Mouse (Mus musculus) liver, adult 2 months (tissue): ENCODE measurements around the gene Meis1. TPM values are rescaled to one million over a fixed set of nuclear protein-coding genes. Genes with fewer than 3 reads are reported as not detected.

ENCODE experiments used
- DNase-seq: peaks from one replicate; pipeline ENCODE4 v3.0.0-alpha.2; 2011; ENCODE audit warnings: low read depth, low spot score; ENCODE audit errors: extremely low read depth
- H3K27ac ChIP-seq: fragments of 200-500 bp; replicated peaks from 2 replicates; pipeline ENCODE4 v1.5.1; 2012; ENCODE audit warnings: low read depth, mild to moderate bottlenecking, control low read depth, inconsistent platforms, low read length; ENCODE audit not compliant: insufficient read depth
- H3K27me3 ChIP-seq: fragments of 200-500 bp; 2 replicates; pipeline ENCODE4 v1.6.1; 2012; ENCODE audit warnings: mild to moderate bottlenecking, moderate library complexity, low read length, inconsistent platforms; ENCODE audit not compliant: control insufficient read depth, insufficient read depth
- H3K36me3 ChIP-seq: fragments of 200-500 bp; 2 replicates; pipeline ENCODE4 v1.6.1; 2012; ENCODE audit warnings: low read length, inconsistent platforms; ENCODE audit not compliant: control insufficient read depth, insufficient read depth
- H3K4me1 ChIP-seq: fragments of 200-500 bp; 2 replicates; pipeline ENCODE4 v1.6.1; 2011; ENCODE audit warnings: low read length; ENCODE audit not compliant: control insufficient read depth, insufficient read depth
- H3K4me3 ChIP-seq: fragments of 200-500 bp; 2 replicates; pipeline ENCODE4 v1.5.1; 2011; ENCODE audit warnings: low read depth, mild to moderate bottlenecking, control low read depth, low read length, moderate library complexity; ENCODE audit not compliant: insufficient read depth
- H3K79me2 ChIP-seq: fragments of 200-500 bp; 2 replicates; pipeline ENCODE4 v1.6.1; 2012; ENCODE audit warnings: inconsistent platforms, mild to moderate bottlenecking, low read length, moderate library complexity; ENCODE audit not compliant: control insufficient read depth, insufficient read depth
- H3K9ac ChIP-seq: fragments of 200-500 bp; 2 replicates; pipeline ENCODE4 v1.6.1; 2012; ENCODE audit warnings: low read depth, mild to moderate bottlenecking, control low read depth, inconsistent platforms, low read length
- CTCF ChIP-seq: fragments of 200-500 bp; IDR thresholded peaks from 2 replicates; pipeline ENCODE4 v1.5.1; 2011; ENCODE audit warnings: low read depth, low read length, control low read depth
- POLR2A ChIP-seq: fragments of 200-500 bp; IDR thresholded peaks from 2 replicates; pipeline ENCODE4 v1.6.1; 2011; ENCODE audit warnings: low read length, control low read depth; ENCODE audit not compliant: insufficient read depth; ENCODE audit errors: extremely low read depth
- WGBS: fragments of 180-500 bp; shearing (Covaris S2); methylation state at CpG from one replicate; pipeline ENCODE4 v1.1.7; 2018; 5-methylcytosine and 5-hydroxymethylcytosine counted together
- polyA plus RNA-seq: library from polyadenylated mRNA; depleted of rRNA; stranded (reverse); fragments of >200 nt; gene quantifications from 2 replicates; pipeline ENCODE4 v1.2.3, GENCODE M21; 2012
- total RNA-seq: library from RNA; depleted of rRNA; stranded (reverse); fragments of >200 nt; gene quantifications from 2 replicates; pipeline ENCODE4 v1.2.3, GENCODE M21; 2014

The Meis1 gene
- total and polyA plus RNA-seq, 2 experiments: 2.5 to 6.1 TPM

DNA sequence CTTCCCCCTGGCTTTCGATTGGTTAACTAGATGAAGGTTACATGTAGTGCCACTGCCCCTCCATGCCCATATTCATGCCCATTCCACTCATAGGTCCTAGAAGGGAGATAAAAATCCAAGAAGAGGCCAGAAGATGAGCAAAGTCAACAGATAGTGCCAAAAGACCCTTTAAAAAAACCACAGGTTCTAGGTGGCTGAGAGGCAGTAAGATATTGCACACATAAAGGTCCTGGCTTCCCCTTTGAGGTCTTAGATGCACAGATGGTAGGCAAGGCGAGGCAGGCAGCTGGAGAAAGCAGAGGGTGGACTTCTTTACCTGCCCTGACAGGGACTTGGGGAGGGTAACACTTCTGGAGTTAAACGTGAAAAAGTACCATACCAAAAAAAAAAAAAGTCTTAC, 134.8 kb downstream of the Meis1 start:
- H3K9ac ChIP-seq: no peak overlapping the region
- H3K36me3 ChIP-seq: no peaks in the 10 kb centered on the region; the same call in none of the 2 replicates
- 84% methylated on average over 3 of the region's 3 CpGs for WGBS
- no peaks in the 10 kb centered on the region for H3K79me2 ChIP-seq
- no peaks in the 10 kb centered on the region for H3K27me3 ChIP-seq
- TF ChIP-seq POLR2A (no peak), CTCF (no peak)
- H3K4me1 ChIP-seq: no peaks in the 10 kb centered on the region; the same call in 1 of the 2 replicates
- no peak overlapping the region for H3K4me3 ChIP-seq
- no peak overlapping the region for H3K27ac ChIP-seq
- no peak for DNase-seq

DNA sequence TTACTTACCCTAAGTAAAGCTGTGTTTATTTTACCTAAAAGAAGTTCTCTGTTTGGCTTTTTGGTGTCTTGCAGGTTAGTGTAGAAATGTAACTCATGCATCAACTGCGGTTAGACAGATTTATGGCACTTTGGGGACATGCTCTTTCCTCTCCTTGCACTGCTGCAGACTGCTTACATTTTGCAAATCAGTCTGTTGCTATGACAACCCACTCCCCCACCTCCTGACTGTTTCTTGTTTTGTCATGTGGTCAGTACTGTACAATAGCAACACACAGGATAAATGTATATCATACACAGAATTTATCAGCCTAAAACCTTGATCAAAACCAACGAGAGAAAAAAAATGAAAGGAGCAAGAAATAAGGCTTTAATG, 135.3 kb downstream of the Meis1 start:
- 79% methylated on average over 2 of the region's 2 CpGs for WGBS
- Histone ChIP-seq H3K4me3 (no peak overlapping the region), H3K9ac (no peak overlapping the region), H3K79me2 (no peaks in the 10 kb centered on the region), H3K27me3 (no peaks in the 10 kb centered on the region), H3K4me1 (no peaks in the 10 kb centered on the region; the same call in 1 of the 2 replicates), H3K27ac (no peak overlapping the region), H3K36me3 (no peaks in the 10 kb centered on the region; the same call in none of the 2 replicates)
- no peak for DNase-seq
- TF ChIP-seq POLR2A (no peak), CTCF (no peak)

GRCm38 (mm10) chr11:18882747-18883506, 135.9 kb downstream of the Meis1 start:
- Histone ChIP-seq H3K27ac (no peak overlapping the region), H3K79me2 (no peaks in the 10 kb centered on the region), H3K9ac (no peak overlapping the region), H3K4me3 (no peak overlapping the region), H3K36me3 (no peaks in the 10 kb centered on the region; the same call in none of the 2 replicates), H3K4me1 (no peaks in the 10 kb centered on the region; the same call in 1 of the 2 replicates), H3K27me3 (no peaks in the 10 kb centered on the region)
- no peak for DNase-seq
- WGBS: 94% methylated on average over 3 of the region's 3 CpGs
- no peak for TF ChIP-seq POLR2A
- no peak for TF ChIP-seq CTCF

GRCm38 (mm10) chr11:18882315-18882714, 136.5 kb downstream of the Meis1 start:
- no peak for DNase-seq

GRCm38 (mm10) chr11:18880806-18881205, 138.0 kb downstream of the Meis1 start:
- 85% methylated on average over 5 of the region's 5 CpGs for WGBS
- Histone ChIP-seq H3K4me3 (no peak overlapping the region), H3K79me2 (no peaks in the 10 kb centered on the region), H3K4me1 (peaks cover 5% of the 10 kb centered on the region; the same call in 1 of the 2 replicates), H3K9ac (no peak overlapping the region), H3K27ac (no peak overlapping the region), H3K27me3 (peaks cover 6% of the 10 kb centered on the region; the same call in 1 of the 2 replicates), H3K36me3 (no peaks in the 10 kb centered on the region; the same call in none of the 2 replicates)
- DNase-seq: no peak
- TF ChIP-seq CTCF (no peak), POLR2A (no peak)

More at GRCm38 (mm10) chr11:18882315-18882714, 136.5 kb downstream of the Meis1 start:
- WGBS: 95% methylated on average over 5 of the region's 5 CpGs
- no peaks in the 10 kb centered on the region; the same call in 1 of the 2 replicates for H3K4me1 ChIP-seq
- TF ChIP-seq POLR2A (no peak), CTCF (no peak)
- H3K4me3 ChIP-seq: no peak overlapping the region
- H3K79me2 ChIP-seq: no peaks in the 10 kb centered on the region
- no peaks in the 10 kb centered on the region for H3K27me3 ChIP-seq
- no peak overlapping the region for H3K27ac ChIP-seq
- no peak overlapping the region for H3K9ac ChIP-seq
- H3K36me3 ChIP-seq: no peaks in the 10 kb centered on the region; the same call in none of the 2 replicates

DNA sequence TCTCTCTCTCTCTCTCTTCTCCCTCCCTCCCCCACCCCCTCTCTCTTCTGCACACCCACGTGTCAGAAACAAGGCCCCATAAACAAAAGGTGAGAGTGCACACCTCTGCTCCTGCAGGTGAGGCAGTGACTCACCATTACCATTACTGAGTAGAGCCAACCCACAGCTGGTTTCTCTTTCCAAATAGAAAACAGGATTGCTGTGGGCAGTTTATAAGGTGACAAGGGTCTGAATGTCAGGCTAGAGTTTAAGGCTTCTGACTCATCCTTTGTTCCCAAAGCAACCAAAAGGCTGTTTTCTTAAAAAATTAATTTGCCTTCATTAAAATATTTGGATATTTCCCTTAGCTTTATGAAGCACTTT, 139.3 kb downstream of the Meis1 start:
- Histone ChIP-seq H3K79me2 (no peaks in the 10 kb centered on the region), H3K27me3 (peaks cover 15% of the 10 kb centered on the region), H3K36me3 (no peaks in the 10 kb centered on the region; the same call in none of the 2 replicates), H3K27ac (no peak overlapping the region), H3K4me1 (peaks cover 5% of the 10 kb centered on the region; the same call in 1 of the 2 replicates), H3K9ac (no peak overlapping the region), H3K4me3 (no peak overlapping the region)
- no peak for DNase-seq
- WGBS: 0% methylated on average over 1 of the region's 1 CpGs
- TF ChIP-seq CTCF: no peak
- TF ChIP-seq POLR2A: no peak
